Mouse (Mus musculus) cerebellum, postnatal 10 days (tissue): ENCODE measurements around the gene Slc24a2.

Source experiments
- DNase-seq, 2 experiments: peaks; one replicate each; pipeline ENCODE4 v3.0.0; 2021; ENCODE audit warnings: mixed read lengths in 2 of 2

Gene Slc24a2

GRCm38 (mm10) chr4:87229960-87230551, at the start of gene Slc24a2:
TSS of gene Slc24a2 (minus strand) at chr4:87230477.
- peak; percentile 83 to 89 for DNase-seq

- DNase-seq: peak in 1 of 2 experiments; percentile 25
Measured at GRCm38 (mm10) chr4:87274825-87275224, 44.5 kb upstream of the Slc24a2 start.

GRCm38 (mm10) chr4:87274276-87274675, 44.0 kb upstream of the Slc24a2 start:
- peak; percentile 51 to 69 for DNase-seq

GRCm38 (mm10) chr4:87273476-87273875, 43.2 kb upstream of the Slc24a2 start:
- DNase-seq: peak in 1 of 2 experiments; percentile 7

GRCm38 (mm10) chr4:87229224-87229959, 885 bp downstream of the Slc24a2 start:
- DNase-seq: peak; percentile 52 to 59

- DNase-seq: peak; percentile 52 to 59
Measured at GRCm38 (mm10) chr4:87221586-87221985, 8.7 kb downstream of the Slc24a2 start.

GRCm38 (mm10) chr4:87218196-87218595, 12.1 kb downstream of the Slc24a2 start:
- peak; percentile 84 to 92 for DNase-seq

- no peak for DNase-seq
Measured at GRCm38 (mm10) chr4:87211344-87211978, 18.8 kb downstream of the Slc24a2 start.

- DNase-seq: peak; percentile 36 to 50
Measured at GRCm38 (mm10) chr4:87210533-87210932, 19.7 kb downstream of the Slc24a2 start.

- peak; percentile 90 to 92 for DNase-seq
Measured at GRCm38 (mm10) chr4:87202081-87202480, 28.2 kb downstream of the Slc24a2 start.

GRCm38 (mm10) chr4:87201229-87201628, 29.0 kb downstream of the Slc24a2 start:
- DNase-seq: no peak

- no peak for DNase-seq
Measured at GRCm38 (mm10) chr4:87184147-87184930, 45.9 kb downstream of the Slc24a2 start.

GRCm38 (mm10) chr4:87177116-87177515, 53.2 kb downstream of the Slc24a2 start:
- DNase-seq: peak; percentile 69 to 79

GRCm38 (mm10) chr4:87163945-87164344, 66.3 kb downstream of the Slc24a2 start:
- no peak for DNase-seq

GRCm38 (mm10) chr4:87158053-87158452, 72.2 kb downstream of the Slc24a2 start:
- DNase-seq: peak in 1 of 2 experiments; percentile 8

GRCm38 (mm10) chr4:87151990-87152389, 78.3 kb downstream of the Slc24a2 start:
- no peak for DNase-seq

GRCm38 (mm10) chr4:87149584-87149983, 80.7 kb downstream of the Slc24a2 start:
- no peak for DNase-seq

- DNase-seq: peak; percentile 66 to 67
Measured at GRCm38 (mm10) chr4:87141590-87142365, 88.5 kb downstream of the Slc24a2 start.

GRCm38 (mm10) chr4:87140901-87141300, 89.4 kb downstream of the Slc24a2 start:
- peak; percentile 84 to 86 for DNase-seq

- no peak for DNase-seq
Measured at GRCm38 (mm10) chr4:87132525-87132924, 97.8 kb downstream of the Slc24a2 start.

GRCm38 (mm10) chr4:87126756-87127155, 103.5 kb downstream of the Slc24a2 start:
- DNase-seq: no peak

GRCm38 (mm10) chr4:87119758-87120157, 110.5 kb downstream of the Slc24a2 start:
- peak; percentile 32 to 33 for DNase-seq
